Mouse (Mus musculus) hindlimb bud, embryonic 11.5 days (tissue): ENCODE data around the gene Rab15.

Experiments
- DNase-seq: peaks from one replicate; pipeline ENCODE4 v3.0.0-alpha.2; 2012; ENCODE audit warnings: low read depth, low spot score; ENCODE audit errors: extremely low spot score

Rab15 gene

GRCm38 (mm10) chr12:76779951-76780350 lies 42.8 kb downstream of the Rab15 start:
- no peak for DNase-seq

GRCm38 (mm10) chr12:76778305-76779083 lies 44.2 kb downstream of the Rab15 start:
- no peak for DNase-seq

GRCm38 (mm10) chr12:76777845-76778244 lies 44.9 kb downstream of the Rab15 start:
- DNase-seq = no peak

- DNase-seq = no peak
These were observed 45.8 kb downstream of the Rab15 start for GRCm38 (mm10) chr12:76776898-76777297.

DNA sequence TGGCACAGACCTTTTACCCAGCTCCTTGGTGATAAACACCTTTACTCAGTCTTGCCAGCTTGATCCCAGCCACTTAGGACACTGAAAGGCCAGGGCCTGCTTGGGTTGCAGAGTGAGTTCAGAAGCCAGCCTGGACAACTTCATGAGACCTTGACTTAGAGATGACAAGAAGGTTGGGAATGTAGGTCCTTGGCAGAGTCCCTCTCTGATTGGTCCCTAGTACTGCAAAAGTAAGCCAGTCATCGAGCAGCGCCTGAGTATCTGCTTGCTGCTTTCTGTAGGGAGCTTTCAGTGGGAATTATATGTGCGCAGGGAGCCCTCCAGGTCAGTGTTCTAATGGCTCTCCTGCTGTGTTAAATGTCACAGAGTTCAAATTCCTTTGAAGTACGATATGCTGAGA lies 47.6 kb downstream of the Rab15 start:
- DNase-seq = no peak

DNA sequence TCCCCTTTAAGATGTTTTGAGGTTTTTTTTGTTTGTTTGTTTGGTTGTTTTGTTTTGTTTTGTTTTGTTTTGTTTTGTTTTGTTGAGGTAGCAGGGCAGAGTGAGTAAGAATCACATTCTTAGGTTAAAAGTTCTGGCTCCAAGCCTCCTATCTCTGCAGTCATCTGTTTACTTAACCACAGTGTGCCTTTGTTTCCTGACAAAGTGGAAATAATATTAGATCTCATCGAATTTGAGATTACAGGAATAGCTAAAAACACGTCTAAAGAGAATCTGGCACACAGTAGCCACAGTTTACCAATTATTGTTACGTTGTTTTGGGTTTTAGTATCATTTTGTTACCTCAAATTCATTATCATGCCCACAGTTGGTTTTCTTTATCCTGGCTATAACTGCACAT lies 48.1 kb downstream of the Rab15 start:
- no peak for DNase-seq

DNA sequence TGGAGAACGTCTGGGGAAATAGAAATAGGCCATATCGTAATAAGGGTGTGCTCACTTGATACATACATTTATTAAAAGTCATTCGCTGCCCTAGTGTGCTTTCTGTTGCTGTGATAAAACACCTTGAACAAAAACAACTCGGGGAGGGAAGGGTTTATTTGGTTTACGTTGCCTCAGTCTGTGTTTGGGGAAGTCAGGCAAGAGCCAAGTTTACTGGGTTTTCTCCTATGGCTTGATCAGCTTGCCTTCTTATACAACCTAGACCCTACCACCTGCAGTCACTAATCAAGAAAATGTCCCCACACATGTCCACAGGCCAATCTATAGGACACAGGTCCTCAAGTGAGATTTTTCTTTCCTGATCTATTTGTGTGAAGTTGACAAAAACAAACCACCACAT lies 51.2 kb downstream of the Rab15 start:
- no peak for DNase-seq

DNA sequence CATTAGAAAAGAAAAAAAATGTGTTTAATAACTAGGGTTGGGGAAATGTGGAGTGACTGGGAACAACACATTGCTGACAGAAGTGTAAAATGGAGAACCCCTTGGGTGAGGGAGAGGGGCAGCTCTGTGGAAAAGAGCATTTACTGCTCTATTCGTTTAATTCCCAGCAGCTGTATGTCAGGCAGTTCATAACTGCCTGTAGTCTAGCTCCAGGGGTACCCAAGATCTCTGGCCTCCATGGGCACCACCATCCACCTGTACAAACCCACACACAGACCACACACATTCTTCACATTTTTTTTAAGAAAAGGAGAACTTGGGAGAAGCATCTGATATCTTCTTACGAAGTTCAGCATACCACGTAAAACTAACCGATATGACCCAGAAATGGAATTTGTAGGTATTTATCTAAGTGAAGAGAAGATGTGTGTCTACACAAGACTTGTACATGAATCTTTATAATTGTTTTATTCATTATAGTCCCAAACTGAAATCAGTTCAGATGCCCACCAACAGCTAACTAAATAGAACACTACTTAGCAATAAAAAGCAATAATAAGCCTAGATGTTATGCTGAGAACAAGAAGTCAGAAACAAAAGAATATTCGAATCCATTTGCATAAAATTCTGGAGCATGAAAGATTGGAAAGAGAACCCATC lies 51.7 kb downstream of the Rab15 start:
- no peak for DNase-seq

DNA sequence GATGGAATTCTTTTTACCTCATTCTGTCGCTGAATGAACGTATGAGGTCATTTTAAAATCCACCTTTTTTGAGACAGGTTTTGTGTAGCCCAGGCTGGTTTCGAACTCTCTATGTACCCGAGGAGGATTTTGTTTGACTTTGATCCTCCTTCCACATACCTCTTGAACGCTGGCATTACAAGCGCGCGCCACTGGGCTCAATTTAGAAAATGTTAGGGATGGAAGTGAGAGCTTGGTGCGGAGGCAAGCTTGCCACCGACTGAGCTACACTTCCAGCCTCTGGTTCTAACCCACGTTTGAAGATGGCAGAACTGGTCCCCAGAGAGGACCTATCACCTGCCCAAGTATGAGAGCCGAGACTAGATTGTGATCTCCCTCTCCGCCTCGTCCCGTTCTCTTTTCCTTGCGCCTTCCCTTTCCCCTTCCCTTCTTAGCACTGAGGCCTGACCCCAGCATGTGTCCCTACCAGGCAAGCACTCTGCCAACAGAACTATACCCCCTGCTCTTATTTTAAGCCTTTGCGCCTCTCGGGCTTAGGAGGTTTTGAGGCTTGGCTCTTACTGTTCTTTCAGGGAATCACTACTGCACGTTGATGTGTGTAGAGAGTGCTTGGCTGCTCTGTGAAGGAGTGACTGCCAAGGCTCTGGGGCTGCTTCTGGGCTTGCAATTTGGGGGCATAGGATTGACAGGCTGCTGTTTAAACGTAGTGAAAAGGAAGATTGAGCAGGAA lies 56.6 kb downstream of the Rab15 start:
- no peak for DNase-seq

GRCm38 (mm10) chr12:76765354-76765851 lies 57.3 kb downstream of the Rab15 start, which contains the start of the genes Churc1 and Fntb:
Gene Churc1, plus strand, starts transcription at chr12:76765538.
Gene Fntb, plus strand, starts transcription at chr12:76765589.
- DNase-seq = peak; percentile 96

GRCm38 (mm10) chr12:76752652-76753318 lies 69.9 kb downstream of the Rab15 start:
- DNase-seq = peak; percentile 44

DNA sequence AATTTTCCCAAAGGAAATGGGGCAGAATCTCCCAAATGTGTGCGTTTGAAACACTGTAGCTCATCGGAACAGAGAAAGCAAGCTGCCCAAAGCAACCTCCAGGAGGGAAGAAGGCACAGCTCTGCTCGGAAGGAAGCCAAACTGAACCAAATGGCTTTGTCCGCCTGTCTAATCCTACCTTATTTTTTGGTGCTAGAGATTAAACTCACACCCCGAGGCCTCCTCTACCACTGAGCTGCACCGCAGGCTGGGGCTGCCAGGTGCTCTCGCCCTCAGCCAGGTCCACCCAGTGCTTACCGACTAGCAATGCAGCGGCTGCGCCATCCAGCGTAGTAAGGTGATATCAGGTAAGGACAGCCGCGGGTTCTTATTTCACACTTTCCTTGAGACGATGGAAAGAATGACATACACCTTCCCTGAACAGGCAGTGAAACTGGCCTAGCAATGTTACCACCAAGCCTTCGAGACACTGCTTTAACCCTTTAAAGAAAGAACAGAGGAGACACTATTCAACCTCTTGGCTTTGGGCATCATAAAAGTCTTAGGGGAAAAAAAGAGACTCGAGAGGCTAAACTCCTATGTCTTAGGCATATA lies 71.7 kb downstream of the Rab15 start:
- no peak for DNase-seq
